Mouse (Mus musculus) ES-Bruce4 (cell line): ENCODE data around the gene Prtg. TPM values are rescaled to one million over a fixed set of nuclear protein-coding genes. Genes with fewer than 3 reads are reported as not detected.
A peak's percentile ranks its signal among the peaks of the same experiment; 100 is the strongest.

Experiments used
- H3K27ac ChIP-seq: 2 replicates; pipeline ENCODE4 v1.5.1; 2012; ENCODE audit warnings: low read length, inconsistent platforms; ENCODE audit not compliant: insufficient read depth
- H3K27me3 ChIP-seq: 2 replicates; pipeline ENCODE4 v1.6.1; 2012; ENCODE audit warnings: mild to moderate bottlenecking, low read length, inconsistent platforms; ENCODE audit not compliant: control insufficient read depth, poor library complexity, insufficient read depth, severe bottlenecking
- H3K36me3 ChIP-seq: 2 replicates; pipeline ENCODE4 v1.6.1; 2012; ENCODE audit warnings: inconsistent platforms, mild to moderate bottlenecking, low read length, moderate library complexity; ENCODE audit not compliant: control insufficient read depth, poor library complexity, insufficient read depth, severe bottlenecking
- H3K4me1 ChIP-seq: one replicate; pipeline ENCODE4 v1.8.1; 2011; ENCODE audit warnings: low read length; ENCODE audit not compliant: control insufficient read depth, insufficient read depth
- H3K4me3 ChIP-seq: 2 replicates; pipeline ENCODE4 v1.5.1; 2011; ENCODE audit warnings: low read depth, mild to moderate bottlenecking, low read length
- H3K9ac ChIP-seq: 2 replicates; pipeline ENCODE4 v1.6.1; 2012; ENCODE audit warnings: low read depth, mild to moderate bottlenecking, inconsistent platforms; ENCODE audit not compliant: poor library complexity, severe bottlenecking
- H3K9me3 ChIP-seq: replicated peaks from 2 replicates; pipeline ENCODE4 v1.6.1; 2012; ENCODE audit warnings: mild to moderate bottlenecking, low read length, inconsistent platforms; ENCODE audit not compliant: control insufficient read depth, poor library complexity, insufficient read depth, severe bottlenecking
- CTCF ChIP-seq: IDR thresholded peaks from one replicate; pipeline ENCODE4 v1.8.1; 2011; ENCODE audit warnings: low read depth, low read length
- EP300 ChIP-seq: IDR thresholded peaks from 2 replicates; pipeline ENCODE4 v1.6.1; 2011; ENCODE audit warnings: low read depth, low read length; ENCODE audit not compliant: insufficient read depth
- POLR2A ChIP-seq: IDR thresholded peaks from one replicate; pipeline ENCODE4 v1.8.1; 2011; ENCODE audit warnings: low read length; ENCODE audit not compliant: insufficient read depth
- polyA plus RNA-seq: library from polyadenylated mRNA; stranded (reverse); fragments of >200 nt; gene quantifications from 2 replicates; pipeline ENCODE4 v1.2.4, GENCODE M21; 2011; ENCODE audit warnings: low read depth; ENCODE audit not compliant: missing spikeins, insufficient read depth, insufficient read length

The Prtg gene
- polyA plus RNA-seq, 1 experiment, result 78.5 TPM

- no peak for TF ChIP-seq EP300
- no peak for TF ChIP-seq POLR2A
- TF ChIP-seq CTCF, result no peak
- H3K4me3 ChIP-seq, result no peak overlapping the region
- no peaks in the 10 kb centered on the region for H3K4me1 ChIP-seq
- H3K9ac ChIP-seq, result no peak overlapping the region
- no peaks in the 10 kb centered on the region for H3K36me3 ChIP-seq
- H3K27me3 ChIP-seq, result no peaks in the 10 kb centered on the region
- no peak overlapping the region for H3K27ac ChIP-seq
- H3K9me3 ChIP-seq, result peaks cover 5% of the 10 kb centered on the region
Measured at GRCm38 (mm10) chr9:72949572-72949971, 142.9 kb downstream of the Prtg start.

GRCm38 (mm10) chr9:72954746-72955145, 148.1 kb downstream of the Prtg start:
- Histone ChIP-seq H3K27me3 (no peaks in the 10 kb centered on the region), H3K4me1 (no peaks in the 10 kb centered on the region), H3K36me3 (no peaks in the 10 kb centered on the region), H3K27ac (no peak overlapping the region), H3K9ac (no peak overlapping the region), H3K4me3 (no peak overlapping the region), H3K9me3 (no peaks in the 10 kb centered on the region)
- TF ChIP-seq EP300 (no peak), POLR2A (no peak), CTCF (peak; percentile 70)

DNA sequence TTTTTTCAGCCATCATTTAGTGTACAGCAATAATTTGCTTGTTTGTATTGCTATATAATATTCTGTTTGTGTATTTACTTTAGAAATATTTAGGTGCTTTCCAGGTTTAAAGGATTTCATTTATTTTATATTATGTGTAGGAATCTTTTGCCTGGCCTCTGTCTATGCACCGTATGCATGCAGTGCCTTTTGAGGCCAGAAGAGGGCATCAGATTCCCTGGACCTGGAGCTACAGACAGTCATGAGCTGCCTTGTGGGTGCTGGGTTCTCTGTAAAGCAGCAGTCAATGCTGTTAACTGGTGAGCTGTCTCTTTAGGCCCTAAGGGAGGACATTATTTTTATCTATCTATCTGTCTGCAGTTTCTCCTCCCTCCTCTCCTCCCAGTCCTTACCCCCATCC, 148.9 kb downstream of the Prtg start:
- H3K9me3 ChIP-seq, result no peaks in the 10 kb centered on the region
- H3K27ac ChIP-seq, result no peak overlapping the region
- no peaks in the 10 kb centered on the region for H3K27me3 ChIP-seq
- no peak overlapping the region for H3K9ac ChIP-seq
- peak; percentile 87 for TF ChIP-seq CTCF
- TF ChIP-seq POLR2A, result no peak
- no peak for TF ChIP-seq EP300
- no peaks in the 10 kb centered on the region for H3K36me3 ChIP-seq
- H3K4me1 ChIP-seq, result no peaks in the 10 kb centered on the region
- H3K4me3 ChIP-seq, result no peak overlapping the region

DNA sequence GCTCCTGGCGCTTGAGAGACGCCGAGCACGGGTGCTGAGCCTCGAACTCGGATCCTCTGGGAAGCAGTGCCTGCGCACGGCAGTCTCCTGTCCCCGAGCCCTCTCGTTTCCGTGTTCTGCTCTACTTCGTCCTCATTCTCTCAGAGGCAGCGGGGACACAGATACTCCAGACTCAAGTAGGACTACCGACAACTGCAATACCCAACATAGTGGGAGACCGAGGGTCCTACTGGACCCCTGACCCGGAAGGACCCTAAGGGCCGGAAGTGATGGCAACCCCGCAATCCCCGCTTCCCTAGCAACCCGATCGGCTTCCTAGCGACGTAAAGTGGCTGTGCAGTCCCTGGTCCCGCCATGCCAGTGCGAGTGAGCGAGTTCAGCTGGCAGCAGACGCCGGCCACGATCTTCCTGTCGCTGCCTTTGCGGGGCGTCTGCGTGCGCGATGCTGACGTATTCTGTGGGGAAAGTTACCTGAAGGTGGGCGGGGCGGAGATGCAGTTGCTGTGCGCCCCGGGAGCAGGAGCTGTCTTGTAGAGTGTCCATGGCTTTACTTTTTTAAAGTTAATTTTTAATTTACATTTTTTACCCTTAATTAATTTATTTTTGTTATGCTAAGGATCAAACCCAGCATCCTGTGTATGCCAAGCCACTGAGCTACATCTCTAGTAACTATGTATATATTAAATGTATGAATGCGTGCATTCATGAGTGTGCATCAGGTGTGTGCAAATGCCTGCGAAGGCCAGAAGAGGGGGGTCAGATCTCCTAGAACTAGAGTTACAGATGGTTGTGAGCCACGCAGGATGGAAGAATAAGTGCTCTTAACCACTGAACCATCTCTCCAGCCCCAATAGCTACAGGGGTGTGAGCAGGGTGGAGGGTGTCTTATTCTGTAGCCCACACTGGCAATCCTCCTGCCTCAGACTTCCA, 152.1 kb downstream of the Prtg start, which contains the start of the genes Dyx1c1 and Gm44503:
TSS of gene Dyx1c1 (plus strand) at position 265 of the 930 bp plus-strand sequence.
TSS of gene Gm44503 (plus strand) at position 332 of the 930 bp plus-strand sequence.
- Histone ChIP-seq H3K9me3 (no peaks in the 10 kb centered on the region), H3K4me3 (peak within 1 kb of the TSS; percentile 93), H3K36me3 (no peaks in the 10 kb centered on the region), H3K27me3 (no peaks in the 10 kb centered on the region), H3K27ac (no peak within 1 kb of the TSS), H3K9ac (peak within 1 kb of the TSS; percentile 56), H3K4me1 (peaks cover 2% of the 10 kb centered on the region)
- TF ChIP-seq CTCF (no peak), EP300 (no peak), POLR2A (peak; percentile 43)

DNA sequence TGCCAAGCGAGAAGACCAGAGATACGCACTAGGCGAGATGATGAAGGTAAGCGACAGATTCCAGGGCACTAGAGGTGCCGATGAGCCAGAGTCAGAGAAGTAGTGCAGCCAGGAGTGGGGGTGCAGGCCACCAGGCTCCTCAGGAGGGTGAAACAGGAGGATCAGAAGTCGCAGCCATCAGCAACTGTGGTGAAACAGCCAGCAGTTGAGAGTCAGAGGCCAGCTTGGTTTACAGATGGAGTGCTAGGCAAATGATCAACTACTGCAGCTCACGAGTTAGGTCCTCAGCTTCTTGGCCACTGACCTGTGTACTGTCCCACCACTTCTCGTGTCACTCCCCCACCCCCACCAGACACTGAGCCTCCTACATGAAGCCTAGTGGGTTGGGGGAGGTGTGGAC, 154.7 kb downstream of the Prtg start:
- Histone ChIP-seq H3K4me1 (peaks cover 2% of the 10 kb centered on the region), H3K27ac (no peak overlapping the region), H3K9ac (no peak overlapping the region), H3K4me3 (no peak overlapping the region), H3K9me3 (no peaks in the 10 kb centered on the region), H3K27me3 (no peaks in the 10 kb centered on the region), H3K36me3 (no peaks in the 10 kb centered on the region)
- TF ChIP-seq CTCF (no peak), POLR2A (no peak), EP300 (no peak)

DNA sequence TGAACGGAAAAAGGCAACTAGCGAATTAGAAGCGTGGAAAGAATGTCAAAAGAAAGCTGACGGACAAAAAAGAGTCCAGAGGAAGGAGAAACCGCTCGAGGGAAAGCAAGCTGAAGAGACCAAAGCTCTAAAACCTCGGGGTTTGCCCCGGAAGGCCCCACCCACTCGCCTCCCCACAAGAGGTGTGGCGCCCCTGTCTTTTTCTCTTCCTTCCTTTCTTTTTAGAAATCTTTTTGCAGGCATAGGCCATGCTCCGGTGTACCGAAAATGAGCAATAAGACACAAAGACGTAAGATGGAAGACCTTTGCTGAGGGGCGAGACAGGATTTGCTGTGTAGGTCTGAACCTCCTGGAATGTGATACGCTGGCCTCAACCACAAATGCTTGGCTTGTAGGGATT, 155.3 kb downstream of the Prtg start:
- Histone ChIP-seq H3K4me1 (peaks cover 2% of the 10 kb centered on the region), H3K27me3 (no peaks in the 10 kb centered on the region), H3K9me3 (no peaks in the 10 kb centered on the region), H3K36me3 (no peaks in the 10 kb centered on the region), H3K4me3 (peak overlapping the region; percentile 34; the same call in 1 of the 2 replicates), H3K9ac (peak overlapping the region; percentile 33), H3K27ac (peak overlapping the region; percentile 4; the same call in 1 of the 2 replicates)
- no peak for TF ChIP-seq POLR2A
- TF ChIP-seq CTCF, result no peak
- no peak for TF ChIP-seq EP300

Other genes starting within 250 kb of the Prtg start
- 1,167 and 1,184 TPM in 2 replicates for gene Nedd4, start 144.5 kb upstream of the Prtg start, polyA plus RNA-seq
- 1.2 and 1.3 TPM in 2 replicates for gene Pygo1, start 118.8 kb downstream of the Prtg start, polyA plus RNA-seq
- gene Dyx1c1, start 151.9 kb downstream of the Prtg start, polyA plus RNA-seq, result 2.3 and 2.4 TPM in 2 replicates
- not detected in 2 replicates for gene Gm44503, start 152.0 kb downstream of the Prtg start, polyA plus RNA-seq
- gene Ccpg1os, start 178.5 kb downstream of the Prtg start, polyA plus RNA-seq, result 13.0 and 15.4 TPM in 2 replicates
- 41.5 and 41.9 TPM in 2 replicates for gene Ccpg1, start 178.6 kb downstream of the Prtg start, polyA plus RNA-seq
- 28.9 and 30.0 TPM in 2 replicates for gene Pigb, start 233.5 kb downstream of the Prtg start, polyA plus RNA-seq
- 16.1 and 18.2 TPM in 2 replicates for gene Rab27a, start 238.0 kb downstream of the Prtg start, polyA plus RNA-seq